Mouse (Mus musculus): ENCODE results near the gene Myoz1.

Myoz1 gene

GRCm38 (mm10) chr14:20668154-20668810, 11.9 kb upstream of the Myoz1 start, which contains the start of gene Synpo2l:
Gene Synpo2l, minus strand, starts transcription at chr14:20668354.
- no peak for DNase-seq (ENCODE audit: low spot score)

- no peak for DNase-seq (ENCODE audit: low spot score)
Measured at GRCm38 (mm10) chr14:20667469-20667868, 11.1 kb upstream of the Myoz1 start.

- DNase-seq (ENCODE audit: low spot score), result no peak
Measured at GRCm38 (mm10) chr14:20664436-20664835, 8.1 kb upstream of the Myoz1 start.

GRCm38 (mm10) chr14:20663601-20664000, 7.3 kb upstream of the Myoz1 start:
- no peak for DNase-seq (ENCODE audit: low spot score)

- DNase-seq (ENCODE audit: low spot score), result no peak
Measured at GRCm38 (mm10) chr14:20662740-20663139, 6.4 kb upstream of the Myoz1 start.

- DNase-seq (ENCODE audit: low spot score), result no peak
Measured at GRCm38 (mm10) chr14:20661661-20662331, 5.5 kb upstream of the Myoz1 start.

- DNase-seq (ENCODE audit: low spot score), result peak; percentile 92
Measured at GRCm38 (mm10) chr14:20660827-20661660, 4.7 kb upstream of the Myoz1 start.

- no peak for DNase-seq (ENCODE audit: low spot score)
Measured at GRCm38 (mm10) chr14:20659687-20660086, 3.3 kb upstream of the Myoz1 start.

GRCm38 (mm10) chr14:20658902-20659301, 2.6 kb upstream of the Myoz1 start:
- no peak for DNase-seq (ENCODE audit: low spot score)

- DNase-seq (ENCODE audit: low spot score), result no peak
Measured at GRCm38 (mm10) chr14:20658326-20658725, 2.0 kb upstream of the Myoz1 start.

GRCm38 (mm10) chr14:20655731-20656130, 609 bp downstream of the Myoz1 start:
- DNase-seq (ENCODE audit: low spot score), result no peak

GRCm38 (mm10) chr14:20654690-20655421, 1.5 kb downstream of the Myoz1 start:
- DNase-seq (ENCODE audit: low spot score), result no peak

- DNase-seq (ENCODE audit: low spot score), result no peak
Measured at GRCm38 (mm10) chr14:20651722-20652256, 4.6 kb downstream of the Myoz1 start.

GRCm38 (mm10) chr14:20651000-20651399, 5.3 kb downstream of the Myoz1 start:
- no peak for DNase-seq (ENCODE audit: low spot score)

- DNase-seq (ENCODE audit: low spot score), result no peak
Measured at GRCm38 (mm10) chr14:20646381-20646780, 10.0 kb downstream of the Myoz1 start.

GRCm38 (mm10) chr14:20645547-20645946, 10.8 kb downstream of the Myoz1 start:
- DNase-seq (ENCODE audit: low spot score), result no peak

GRCm38 (mm10) chr14:20641438-20641875, 14.9 kb downstream of the Myoz1 start:
- DNase-seq (ENCODE audit: low spot score), result no peak

- DNase-seq (ENCODE audit: low spot score), result peak; percentile 97
Measured at GRCm38 (mm10) chr14:20640644-20641437, 15.5 kb downstream of the Myoz1 start, which contains the start of gene Usp54. Gene Usp54, minus strand, starts transcription at chr14:20641063.

GRCm38 (mm10) chr14:20639918-20640619, 16.3 kb downstream of the Myoz1 start:
- DNase-seq (ENCODE audit: low spot score), result no peak

GRCm38 (mm10) chr14:20638702-20639101, 17.6 kb downstream of the Myoz1 start:
- no peak for DNase-seq (ENCODE audit: low spot score)

Measured in testis, postnatal 14 days (tissue).